In genomic region chrX:99291965-99292364, GRCm38 (mm10) we compare ENCODE assay signal across 11 mouse cellular contexts.
DNase-seq lines count a peak whose midpoint lies in the region; ATAC-seq and TF ChIP-seq lines count a peak whose summit lies in the region.
"Had no signal": no experiment of that assay in that cellular context is flagged by ENCODE, and none has a peak within 500 bp of the region (broad histone marks: within the 10 kb centered on the region; RNA-seq: fewer than 3 reads in every experiment).

No protein-coding gene starts in this region.

- peak overlapping the region; percentile 76 for H3K27ac ChIP-seq in heart, embryonic 10.5 days
- peak overlapping the region; percentile 48 for H3K27ac ChIP-seq in liver, adult 2 months (replicated peaks; ENCODE audit: insufficient read depth, low read depth, low read length)
- no peak overlapping the region for H3K27ac ChIP-seq in liver, embryonic 12.5 days
- H3K27ac ChIP-seq in embryonic facial prominence, embryonic 15.5 days (replicated peaks) = no peak overlapping the region
- peak overlapping the region; percentile 27; the same call in 1 of the 2 replicates for H3K27ac ChIP-seq in limb, embryonic 15.5 days

- H3K27me3 ChIP-seq in heart, embryonic 10.5 days (ENCODE audit: insufficient read depth, poor library complexity, severe bottlenecking) = peaks cover 89% of the 10 kb centered on the region; the same call in 1 of the 2 replicates
- no peaks in the 10 kb centered on the region for H3K27me3 ChIP-seq in liver, adult 2 months (ENCODE audit: control insufficient read depth, insufficient read depth, low read length)
- H3K27me3 ChIP-seq in liver, embryonic 12.5 days (replicated peaks) = peaks cover 58% of the 10 kb centered on the region
- H3K27me3 ChIP-seq in embryonic facial prominence, embryonic 15.5 days = peaks cover 44% of the 10 kb centered on the region
- peaks cover 62% of the 10 kb centered on the region for H3K27me3 ChIP-seq in limb, embryonic 15.5 days

- H3K79me2 ChIP-seq in liver, adult 2 months (ENCODE audit: control insufficient read depth, insufficient read depth, low read length) = no peaks in the 10 kb centered on the region

- H3K4me1 ChIP-seq in heart, embryonic 10.5 days = peaks cover 39% of the 10 kb centered on the region
- H3K4me1 ChIP-seq in liver, adult 2 months (ENCODE audit: control insufficient read depth, insufficient read depth, low read length) = no peaks in the 10 kb centered on the region
- H3K4me1 ChIP-seq in liver, embryonic 12.5 days = peaks cover 18% of the 10 kb centered on the region; the same call in 1 of the 2 replicates
- H3K4me1 ChIP-seq in embryonic facial prominence, embryonic 15.5 days = no peaks in the 10 kb centered on the region
- H3K4me1 ChIP-seq in limb, embryonic 15.5 days = peaks cover 12% of the 10 kb centered on the region

- no peak for TF ChIP-seq CTCF in liver, adult 2 months (IDR thresholded peaks at IDR 0.05; ENCODE audit: low read depth, low read length)

- 43% methylated on average over 5 of the region's 5 CpGs for WGBS in heart, embryonic 10.5 days
- WGBS in liver, adult 2 months = 62% methylated on average over 5 of the region's 5 CpGs
- WGBS in liver, embryonic 12.5 days (ENCODE audit: insufficient replicate concordance) = 45% methylated on average over 5 of the region's 5 CpGs
- WGBS in embryonic facial prominence, embryonic 15.5 days = 53% methylated on average over 5 of the region's 5 CpGs
- WGBS in limb, embryonic 15.5 days = 51% methylated on average over 5 of the region's 5 CpGs

- TF ChIP-seq POLR2A in liver, adult 2 months (IDR thresholded peaks at IDR 0.05; ENCODE audit: extremely low read depth, insufficient read depth, low read length) = no peak

- 0 out of 2 replicates have a peak overlapping the region, but pooled peaks have one; percentile 12 for H3K4me3 ChIP-seq in heart, embryonic 10.5 days
- H3K4me3 ChIP-seq in liver, adult 2 months (ENCODE audit: insufficient read depth, low read depth, low read length) = no peak overlapping the region
- no peak overlapping the region for H3K4me3 ChIP-seq in liver, embryonic 12.5 days
- no peak overlapping the region for H3K4me3 ChIP-seq in embryonic facial prominence, embryonic 15.5 days (replicated peaks)
- no peak overlapping the region for H3K4me3 ChIP-seq in limb, embryonic 15.5 days

- H3K4me2 ChIP-seq in liver, embryonic 12.5 days = no peak overlapping the region
- H3K4me2 ChIP-seq in embryonic facial prominence, embryonic 15.5 days (replicated peaks) = no peak overlapping the region
- no peak overlapping the region for H3K4me2 ChIP-seq in limb, embryonic 15.5 days

- DNase-seq in heart, embryonic 10.5 days (ENCODE audit: low spot score) = no peak
- no peak for DNase-seq in heart, postnatal 4 days
- peak; percentile 0 for DNase-seq in liver, adult 2 months (ENCODE audit: extremely low read depth, low read depth, low spot score)
- no peak for DNase-seq in right cerebral cortex, postnatal 4 days
- DNase-seq in spleen, postnatal 4 days (ENCODE audit: low spot score in 2 of 2) = no peak
- DNase-seq: cerebellum, adult 9-10 months; right cerebral cortex, postnatal 25 days had no signal

- no peaks in the 10 kb centered on the region for H3K9me3 ChIP-seq in heart, embryonic 10.5 days
- H3K9me3 ChIP-seq in liver, embryonic 12.5 days (replicated peaks) = no peaks in the 10 kb centered on the region
- H3K9me3 ChIP-seq in embryonic facial prominence, embryonic 15.5 days (replicated peaks) = no peaks in the 10 kb centered on the region
- no peaks in the 10 kb centered on the region for H3K9me3 ChIP-seq in limb, embryonic 15.5 days

- no peak overlapping the region for H3K9ac ChIP-seq in liver, adult 2 months (ENCODE audit: low read depth, low read length)
- H3K9ac ChIP-seq in liver, embryonic 12.5 days = no peak overlapping the region
- H3K9ac ChIP-seq in embryonic facial prominence, embryonic 15.5 days = no peak overlapping the region
- no peak overlapping the region for H3K9ac ChIP-seq in limb, embryonic 15.5 days

- ATAC-seq in liver, embryonic 12.5 days = no peak
- 0 out of 2 replicates have a peak, but pooled peaks have one; percentile 13 for ATAC-seq in embryonic facial prominence, embryonic 15.5 days (ENCODE audit: insufficient number of reproducible peaks, low FRiP score, low TSS enrichment, low read depth)
- ATAC-seq in limb, embryonic 15.5 days (ENCODE audit: insufficient number of reproducible peaks, low FRiP score, low TSS enrichment, low read depth) = no peak
- ATAC-seq: CD4-positive, CD25-positive, alpha-beta regulatory T cell, adult 4 months had no signal

- H3K36me3 ChIP-seq in heart, embryonic 10.5 days = no peaks in the 10 kb centered on the region
- H3K36me3 ChIP-seq in liver, adult 2 months (ENCODE audit: control insufficient read depth, insufficient read depth, low read length) = no peaks in the 10 kb centered on the region
- H3K36me3 ChIP-seq in liver, embryonic 12.5 days = no peaks in the 10 kb centered on the region
- H3K36me3 ChIP-seq in embryonic facial prominence, embryonic 15.5 days = no peaks in the 10 kb centered on the region
- no peaks in the 10 kb centered on the region for H3K36me3 ChIP-seq in limb, embryonic 15.5 days

Comparison
In these comparisons a context has a peak if more than half of its experiments do, and no peak if none do; other contexts are left out.
1. H3K27ac ChIP-seq: peak in heart, embryonic 10.5 days (single experiment), liver, adult 2 months (single experiment) and limb, embryonic 15.5 days (single experiment); none in liver, embryonic 12.5 days (single experiment) and embryonic facial prominence, embryonic 15.5 days (single experiment).